Mouse (Mus musculus): ENCODE measurements around the gene Psg29. TPM values are rescaled to one million over a fixed set of nuclear protein-coding genes. Genes with fewer than 3 reads are reported as not detected.

Psg29 gene
- 0.04 TPM for polyA plus RNA-seq (2014; fragmentation: Illumina TruSeq; extraction: RNeasy Lipid Tissue Mini Kit (QIAGEN cat#74804); ENCODE audit: low read depth, low replicate concordance)

DNA sequence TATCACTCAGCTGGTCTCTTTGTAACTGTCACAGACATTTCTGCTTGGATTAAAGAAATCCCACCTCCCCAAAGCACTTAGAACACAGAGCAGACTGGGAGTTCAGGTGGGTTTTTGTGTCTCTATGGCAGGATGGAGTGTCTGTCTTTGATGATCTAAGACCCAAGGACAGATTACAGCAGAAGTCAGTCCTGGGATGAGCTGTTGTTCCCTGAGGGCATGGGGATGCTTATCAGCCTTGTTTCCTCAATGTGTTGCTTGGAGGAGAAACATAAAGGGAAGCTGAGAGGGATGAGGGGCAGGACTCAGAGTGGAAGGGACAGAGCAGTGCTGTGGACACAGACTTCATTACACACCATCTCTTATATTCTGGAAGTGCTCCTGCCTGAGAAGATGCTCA is at the start of gene Psg29:
Gene Psg29 (plus strand): TSS at position 301 of the 400 bp plus-strand sequence.

Other genes starting within 250 kb of the Psg29 start
- gene Pnmal1, start 243.8 kb upstream of the Psg29 start, polyA plus RNA-seq (2014; fragmentation: Illumina TruSeq; extraction: RNeasy Lipid Tissue Mini Kit (QIAGEN cat#74804); ENCODE audit: low read depth, low replicate concordance) = 8.2 TPM
- gene Gm42372, start 220.4 kb upstream of the Psg29 start, polyA plus RNA-seq (2014; fragmentation: Illumina TruSeq; extraction: RNeasy Lipid Tissue Mini Kit (QIAGEN cat#74804); ENCODE audit: low read depth, low replicate concordance) = 2.9 TPM
- gene Ccdc8, start 210.8 kb upstream of the Psg29 start, polyA plus RNA-seq (2014; fragmentation: Illumina TruSeq; extraction: RNeasy Lipid Tissue Mini Kit (QIAGEN cat#74804); ENCODE audit: low read depth, low replicate concordance) = 0.48 TPM
- 11.6 TPM for gene Ppp5c, start 175.6 kb upstream of the Psg29 start, polyA plus RNA-seq (2014; fragmentation: Illumina TruSeq; extraction: RNeasy Lipid Tissue Mini Kit (QIAGEN cat#74804); ENCODE audit: low read depth, low replicate concordance)
- 2.0 TPM for gene Hif3a, start 141.1 kb upstream of the Psg29 start, polyA plus RNA-seq (2014; fragmentation: Illumina TruSeq; extraction: RNeasy Lipid Tissue Mini Kit (QIAGEN cat#74804); ENCODE audit: low read depth, low replicate concordance)
- 0.27 TPM for gene Psg16, start 129.4 kb upstream of the Psg29 start, polyA plus RNA-seq (2014; fragmentation: Illumina TruSeq; extraction: RNeasy Lipid Tissue Mini Kit (QIAGEN cat#74804); ENCODE audit: low read depth, low replicate concordance)
- 1.1 TPM for gene Ceacam3, start 53.2 kb upstream of the Psg29 start, polyA plus RNA-seq (2014; fragmentation: Illumina TruSeq; extraction: RNeasy Lipid Tissue Mini Kit (QIAGEN cat#74804); ENCODE audit: low read depth, low replicate concordance)

Data from testis, adult 10 weeks (tissue).